Mouse (Mus musculus) embryonic facial prominence, embryonic 15.5 days (tissue): ENCODE measurements around the gene Zfp628. TPM values are rescaled to one million over a fixed set of nuclear protein-coding genes. Genes with fewer than 3 reads are reported as not detected.

ENCODE experiments used
- polyA plus RNA-seq: library from polyadenylated mRNA; unstranded; fragments of >200 nt; fragmentation: Nextera tagmentation; extraction: Ambion mirVana; gene quantifications from 2 replicates; pipeline ENCODE4 v1.2.1, GENCODE M21; 2015

Gene Zfp628
- polyA plus RNA-seq, 1 experiment from 2014 or later, result 4.9 TPM

Other genes starting within 250 kb of the Zfp628 start
- 80.6 and 87.7 TPM in 2 replicates for gene Hspbp1, start 230.1 kb upstream of the Zfp628 start, polyA plus RNA-seq
- gene Brsk1, start 224.6 kb upstream of the Zfp628 start, polyA plus RNA-seq, result 1.5 and 2.1 TPM in 2 replicates
- 0.13 and 0.20 TPM in 2 replicates for gene Tmem150b, start 190.0 kb upstream of the Zfp628 start, polyA plus RNA-seq
- gene Kmt5c, start 175.1 kb upstream of the Zfp628 start, polyA plus RNA-seq, result 57.9 and 58.2 TPM in 2 replicates
- gene Cox6b2, start 162.1 kb upstream of the Zfp628 start, polyA plus RNA-seq, result 49.9 and 64.2 TPM in 2 replicates
- gene Fam71e2, start 143.9 kb upstream of the Zfp628 start, polyA plus RNA-seq, result not detected in 2 replicates
- 0.36 and 0.37 TPM in 2 replicates for gene Il11, start 132.4 kb upstream of the Zfp628 start, polyA plus RNA-seq
- gene Tmem190, start 132.3 kb upstream of the Zfp628 start, polyA plus RNA-seq, result 0.75 and 1.1 TPM in 2 replicates
- 11.4 and 11.8 TPM in 2 replicates for gene Tmem238, start 125.6 kb upstream of the Zfp628 start, polyA plus RNA-seq
- 397 and 411 TPM in 2 replicates for gene Rpl28, start 122.3 kb upstream of the Zfp628 start, polyA plus RNA-seq
- gene Ube2s, start 102.6 kb upstream of the Zfp628 start, polyA plus RNA-seq, result 348 and 351 TPM in 2 replicates
- 0.43 and 0.99 TPM in 2 replicates for gene Shisa7, start 70.5 kb upstream of the Zfp628 start, polyA plus RNA-seq
- 11.3 and 13.1 TPM in 2 replicates for gene Isoc2b, start 45.0 kb upstream of the Zfp628 start, polyA plus RNA-seq
- gene Isoc2a, start 38.1 kb upstream of the Zfp628 start, polyA plus RNA-seq, result 0.95 and 1.2 TPM in 2 replicates
- not detected in 2 replicates for gene Gm36210, start 8.7 kb upstream of the Zfp628 start, polyA plus RNA-seq
- gene Nat14, start 6.8 kb downstream of the Zfp628 start, polyA plus RNA-seq, result 5.1 and 5.5 TPM in 2 replicates
- 4.7 and 5.5 TPM in 2 replicates for gene Ssc5d, start 10.6 kb downstream of the Zfp628 start, polyA plus RNA-seq
- gene Sbk2, start 49.2 kb downstream of the Zfp628 start, polyA plus RNA-seq, result 0.32 and 1.1 TPM in 2 replicates
- 0.05 and 0.25 TPM in 2 replicates for gene Sbk3, start 56.0 kb downstream of the Zfp628 start, polyA plus RNA-seq
- 32.8 and 35.0 TPM in 2 replicates for gene Zfp579, start 80.9 kb downstream of the Zfp628 start, polyA plus RNA-seq
- gene Zfp524, start 99.2 kb downstream of the Zfp628 start, polyA plus RNA-seq, result 15.2 and 15.8 TPM in 2 replicates
- gene Fiz1, start 99.5 kb downstream of the Zfp628 start, polyA plus RNA-seq, result 43.9 and 46.2 TPM in 2 replicates
- 1.2 TPM in 1 of 2 replicates, not detected in the other for gene Gm44973, start 100.3 kb downstream of the Zfp628 start, polyA plus RNA-seq
- gene Zfp865, start 105.2 kb downstream of the Zfp628 start, polyA plus RNA-seq, result 8.0 and 9.0 TPM in 2 replicates
- gene Ccdc106, start 105.3 kb downstream of the Zfp628 start, polyA plus RNA-seq, result 35.4 and 37.8 TPM in 2 replicates
- not detected in 2 replicates for gene 4632433K11Rik, start 118.9 kb downstream of the Zfp628 start, polyA plus RNA-seq
- 6.7 and 7.5 TPM in 2 replicates for gene Zfp784, start 123.2 kb downstream of the Zfp628 start, polyA plus RNA-seq
- 36.8 and 43.1 TPM in 2 replicates for gene Zfp580, start 136.3 kb downstream of the Zfp628 start, polyA plus RNA-seq
- 116 and 124 TPM in 2 replicates for gene U2af2, start 146.9 kb downstream of the Zfp628 start, polyA plus RNA-seq
- gene Epn1, start 165.0 kb downstream of the Zfp628 start, polyA plus RNA-seq, result 66.5 and 70.6 TPM in 2 replicates
- not detected in 2 replicates for gene Rfpl4, start 201.7 kb downstream of the Zfp628 start, polyA plus RNA-seq
- 0.60 and 0.80 TPM in 2 replicates for gene Rasl2-9, start 210.7 kb downstream of the Zfp628 start, polyA plus RNA-seq
- gene Vmn1r55, start 234.5 kb downstream of the Zfp628 start, polyA plus RNA-seq, result not detected in 2 replicates